Mouse (Mus musculus) embryonic fibroblast, embryonic 13.5 days (primary cell): ENCODE measurements around the gene Slc9a8.

Experiments
- CTCF ChIP-seq: IDR thresholded peaks from 2 replicates; pipeline ENCODE4 v1.5.1; 2011; ENCODE audit warnings: mild to moderate bottlenecking, control low read depth, low read length, moderate library complexity, borderline replicate concordance; ENCODE audit not compliant: insufficient read depth
- POLR2A ChIP-seq: IDR thresholded peaks from 2 replicates; pipeline ENCODE4 v1.6.1; 2011; ENCODE audit warnings: low read depth, mild to moderate bottlenecking, control low read depth, low read length, moderate library complexity

- TF ChIP-seq CTCF (no peak), POLR2A (no peak)
Measured at GRCm38 (mm10) chr2:167507719-167508385, 86.3 kb downstream of the Slc9a8 start.
